In genomic region chr17:12768415-12769379, GRCm38 (mm10) we compare ENCODE assay signal across 8 mouse cellular contexts. TPM values are rescaled to one million over a fixed set of nuclear protein-coding genes. Genes with fewer than 3 reads are reported as not detected.
DNase-seq lines count a peak whose midpoint lies in the region; ATAC-seq and TF ChIP-seq lines count a peak whose summit lies in the region.

No protein-coding gene starts in this region.

- peaks cover 36% of the 10 kb centered on the region for H3K4me1 ChIP-seq in hindbrain, embryonic 14.5 days (replicated peaks; ENCODE audit: control insufficient read depth, insufficient read depth, low read length)
- peaks cover 14% of the 10 kb centered on the region for H3K4me1 ChIP-seq in midbrain, embryonic 11.5 days (ENCODE audit: control insufficient read depth, insufficient read depth, low read length)

- peak overlapping the region; percentile 82 for H3K4me2 ChIP-seq in hindbrain, embryonic 14.5 days (replicated peaks)
- H3K4me2 ChIP-seq in midbrain, embryonic 11.5 days = peak overlapping the region; percentile 70

- no peak for TF ChIP-seq CTCF in left cerebral cortex, adult 2 months (IDR thresholded peaks at IDR 0.05)
- TF ChIP-seq CTCF in brain, embryonic 14.5 days (IDR thresholded peaks at IDR 0.05; ENCODE audit: borderline replicate concordance, extremely low read depth, insufficient read depth, insufficient read length) = no peak

- 0 out of 2 replicates have a peak, but pooled peaks cover 4% of the 10 kb centered on the region for H3K36me3 ChIP-seq in hindbrain, embryonic 14.5 days (replicated peaks; ENCODE audit: control insufficient read depth, insufficient read depth)
- no peaks in the 10 kb centered on the region for H3K36me3 ChIP-seq in midbrain, embryonic 11.5 days (ENCODE audit: control insufficient read depth, insufficient read depth, low read length)

- peak in 1 of 2 experiments; percentile 16 for DNase-seq in left cerebral cortex, adult 2 months (ENCODE audit: extremely low spot score in 1 of 2, low spot score in 2 of 2)
- DNase-seq in left cerebral cortex, postnatal 14 days (ENCODE audit: low spot score in 2 of 2) = no peak
- DNase-seq in brain, embryonic 14.5 days (ENCODE audit: low read depth) = peak; percentile 34
- no peak for DNase-seq in hindbrain, embryonic 14.5 days (ENCODE audit: low spot score)
- peak; percentile 91 for DNase-seq in midbrain, embryonic 11.5 days (ENCODE audit: low spot score, missing footprints)
- DNase-seq in right cerebral cortex, postnatal 10 days (ENCODE audit: low spot score in 2 of 2) = no peak
- DNase-seq in ovary, postnatal 14 days (ENCODE audit: low spot score) = no peak
- no peak for DNase-seq in cerebellum, adult 11-12 months

- peak; percentile 34 for ATAC-seq in hindbrain, embryonic 14.5 days (ENCODE audit: low FRiP score)
- ATAC-seq in midbrain, embryonic 11.5 days (ENCODE audit: low FRiP score) = peak; percentile 75; the same call in 1 of the 2 replicates

- no peak overlapping the region; the same call in 1 of the 2 replicates for H3K27ac ChIP-seq in left cerebral cortex, adult 2 months
- H3K27ac ChIP-seq in hindbrain, embryonic 14.5 days = peak overlapping the region; percentile 81; the same call in 1 of the 2 replicates
- no peak overlapping the region for H3K27ac ChIP-seq in midbrain, embryonic 11.5 days (ENCODE audit: low read depth, low read length)

- no peak for TF ChIP-seq POLR2A in brain, embryonic 14.5 days (IDR thresholded peaks at IDR 0.05; ENCODE audit: borderline replicate concordance, extremely low read depth, insufficient read depth, insufficient read length, poor library complexity, severe bottlenecking)

- no peaks in the 10 kb centered on the region for H3K9me3 ChIP-seq in hindbrain, embryonic 14.5 days (ENCODE audit: control insufficient read depth, low read length)
- H3K9me3 ChIP-seq in midbrain, embryonic 11.5 days (ENCODE audit: control insufficient read depth, low read length) = no peaks in the 10 kb centered on the region

- WGBS in hindbrain, embryonic 14.5 days = 6% methylated on average over 41 of the region's 41 CpGs
- 9% methylated on average over 41 of the region's 41 CpGs for WGBS in midbrain, embryonic 11.5 days

- peak overlapping the region; percentile 79 for H3K9ac ChIP-seq in hindbrain, embryonic 14.5 days
- peak overlapping the region; percentile 75 for H3K9ac ChIP-seq in midbrain, embryonic 11.5 days (ENCODE audit: low read length)

- H3K4me3 ChIP-seq in left cerebral cortex, adult 2 months = peak overlapping the region; percentile 81
- H3K4me3 ChIP-seq in hindbrain, embryonic 14.5 days (replicated peaks; ENCODE audit: low read length) = peak overlapping the region; percentile 89
- peak overlapping the region; percentile 79 for H3K4me3 ChIP-seq in midbrain, embryonic 11.5 days (ENCODE audit: low read depth, low read length)

- H3K27me3 ChIP-seq in hindbrain, embryonic 14.5 days (ENCODE audit: control insufficient read depth, insufficient read depth, low read length) = no peaks in the 10 kb centered on the region
- peaks cover 3% of the 10 kb centered on the region; the same call in 1 of the 2 replicates for H3K27me3 ChIP-seq in midbrain, embryonic 11.5 days (ENCODE audit: control insufficient read depth, insufficient read depth, low read length)

- intact Hi-C loops in left cerebral cortex, adult 2 months (cut with DNase I) = no loop called here
- intact Hi-C loops in left cerebral cortex, postnatal 14 days (cut with DNase I) = no loop called here

RNA-seq across cellular contexts. Expression of gene Igf2r, which starts 0.8 kb away (rescaled TPM):
- total RNA-seq in left cerebral cortex, adult 2 months (2021) = 10 to 100 TPM; 29.1 to 29.3 TPM
- 10 to 100 TPM; 25.8 to 25.9 TPM for total RNA-seq in left cerebral cortex, postnatal 14 days (2021)
- 16.4 and 24.5 TPM in 2 replicates for polyA plus RNA-seq in brain, embryonic 14.5 days (2012; rRNA removed)
- 13.1 and 14.9 TPM in 2 replicates for polyA plus RNA-seq in hindbrain, embryonic 14.5 days (2014; fragmentation: Nextera tagmentation; extraction: Ambion mirVana)
- polyA plus RNA-seq in midbrain, embryonic 11.5 days (2014; fragmentation: Nextera tagmentation; extraction: Ambion mirVana) = 13.3 and 14.9 TPM in 2 replicates

Comparison
In these comparisons a context has a peak if more than half of its experiments do, and no peak if none do; other contexts are left out.
1. DNase-seq: peak in brain, embryonic 14.5 days (single experiment) and midbrain, embryonic 11.5 days (single experiment); none in left cerebral cortex, postnatal 14 days (0 of 2), hindbrain, embryonic 14.5 days (single experiment), right cerebral cortex, postnatal 10 days (0 of 2), ovary, postnatal 14 days (single experiment) and cerebellum, adult 11-12 months (single experiment).
2. Peak in every context shown above with its lines, with median percentiles within 50 percentile points of each other: H3K4me3 ChIP-seq.